Mouse (Mus musculus) kidney, adult 2 months (tissue): ENCODE data around the gene Kctd21. TPM values are rescaled to one million over a fixed set of nuclear protein-coding genes. Genes with fewer than 3 reads are reported as not detected.

Source experiments
- DNase-seq: peaks from one replicate; pipeline ENCODE4 v3.0.0; 2021
- H3K27ac ChIP-seq: fragments of 200-500 bp; 2 replicates; pipeline ENCODE4 v1.5.1; 2012; ENCODE audit warnings: low read depth, low read length, control low read depth, inconsistent platforms; ENCODE audit not compliant: insufficient read depth
- H3K27me3 ChIP-seq: fragments of 200-500 bp; replicated peaks from 2 replicates; pipeline ENCODE4 v1.6.1; 2012; ENCODE audit warnings: mild to moderate bottlenecking, moderate library complexity, low read length, inconsistent platforms; ENCODE audit not compliant: control insufficient read depth, insufficient read depth
- H3K36me3 ChIP-seq: fragments of 200-500 bp; 2 replicates; pipeline ENCODE4 v1.6.1; 2012; ENCODE audit warnings: mild to moderate bottlenecking, moderate library complexity, low read length, inconsistent platforms; ENCODE audit not compliant: control insufficient read depth, insufficient read depth
- H3K4me1 ChIP-seq: fragments of 200-500 bp; 2 replicates; pipeline ENCODE4 v1.6.1; 2011; ENCODE audit warnings: low read length; ENCODE audit not compliant: control insufficient read depth, insufficient read depth
- H3K4me3 ChIP-seq: fragments of 200-500 bp; 2 replicates; pipeline ENCODE4 v1.5.1; 2011; ENCODE audit warnings: mild to moderate bottlenecking, low read depth, low read length, control low read depth; ENCODE audit not compliant: insufficient read depth
- CTCF ChIP-seq: fragments of 200-500 bp; conservative IDR thresholded peaks from 2 replicates; pipeline ENCODE4 v1.5.1; 2011; ENCODE audit warnings: low read depth, mild to moderate bottlenecking, control low read depth, low read length, moderate library complexity, mixed read lengths; ENCODE audit not compliant: insufficient read depth, insufficient read length
- POLR2A ChIP-seq: fragments of 200-500 bp; IDR thresholded peaks from one replicate; pipeline ENCODE4 v1.6.1; 2011; ENCODE audit warnings: low read depth, low read length, control low read depth
- WGBS: fragments of 180-500 bp; shearing (Covaris S2); methylation state at CpG from one replicate; pipeline ENCODE4 v1.1.7; 2018; 5-methylcytosine and 5-hydroxymethylcytosine counted together
- polyA plus RNA-seq: library from polyadenylated mRNA; depleted of rRNA; stranded (reverse); fragments of >200 nt; gene quantifications from 2 replicates; pipeline ENCODE4 v1.2.3, GENCODE M21; 2012

Kctd21 gene
- polyA plus RNA-seq, 1 experiment, result 6.3 TPM

- no peaks in the 10 kb centered on the region for H3K36me3 ChIP-seq
- peak overlapping the region; percentile 75 for H3K4me3 ChIP-seq
- no peaks in the 10 kb centered on the region for H3K27me3 ChIP-seq
- H3K27ac ChIP-seq, result no peak overlapping the region
- TF ChIP-seq POLR2A (no peak), CTCF (no peak)
- 60% methylated on average over 11 of the region's 11 CpGs for WGBS
- DNase-seq, result no peak
- H3K4me1 ChIP-seq, result peaks cover 7% of the 10 kb centered on the region; the same call in 1 of the 2 replicates
Observed at GRCm38 (mm10) chr7:97330931-97331645, 1.0 kb upstream of the Kctd21 start.

DNA sequence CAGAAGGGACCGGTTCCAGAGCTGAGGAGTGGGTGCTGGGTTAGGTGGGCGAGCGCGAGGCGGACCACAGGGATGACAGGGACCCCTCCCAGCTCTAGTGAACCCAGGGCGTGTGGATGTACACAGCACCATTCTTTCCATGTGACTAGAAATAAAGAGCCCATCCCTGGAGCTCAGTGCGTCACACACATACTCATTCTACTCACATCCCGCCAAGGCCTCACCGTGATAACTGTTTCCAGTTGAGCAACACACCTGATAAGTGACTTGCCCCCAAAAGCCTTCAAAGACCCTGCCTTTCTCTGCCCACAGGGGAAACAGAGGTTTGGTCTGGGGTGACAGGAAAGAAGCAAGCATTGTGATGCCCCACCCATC lies 527 bp downstream of the Kctd21 start:
- WGBS, result 4% methylated on average over 9 of the region's 9 CpGs
- H3K27me3 ChIP-seq, result no peaks in the 10 kb centered on the region
- H3K36me3 ChIP-seq, result no peaks in the 10 kb centered on the region
- TF ChIP-seq CTCF (no peak), POLR2A (no peak)
- H3K4me1 ChIP-seq, result peaks cover 7% of the 10 kb centered on the region; the same call in 1 of the 2 replicates
- DNase-seq, result no peak
- H3K4me3 ChIP-seq, result peak overlapping the region; percentile 94
- no peak overlapping the region for H3K27ac ChIP-seq

DNA sequence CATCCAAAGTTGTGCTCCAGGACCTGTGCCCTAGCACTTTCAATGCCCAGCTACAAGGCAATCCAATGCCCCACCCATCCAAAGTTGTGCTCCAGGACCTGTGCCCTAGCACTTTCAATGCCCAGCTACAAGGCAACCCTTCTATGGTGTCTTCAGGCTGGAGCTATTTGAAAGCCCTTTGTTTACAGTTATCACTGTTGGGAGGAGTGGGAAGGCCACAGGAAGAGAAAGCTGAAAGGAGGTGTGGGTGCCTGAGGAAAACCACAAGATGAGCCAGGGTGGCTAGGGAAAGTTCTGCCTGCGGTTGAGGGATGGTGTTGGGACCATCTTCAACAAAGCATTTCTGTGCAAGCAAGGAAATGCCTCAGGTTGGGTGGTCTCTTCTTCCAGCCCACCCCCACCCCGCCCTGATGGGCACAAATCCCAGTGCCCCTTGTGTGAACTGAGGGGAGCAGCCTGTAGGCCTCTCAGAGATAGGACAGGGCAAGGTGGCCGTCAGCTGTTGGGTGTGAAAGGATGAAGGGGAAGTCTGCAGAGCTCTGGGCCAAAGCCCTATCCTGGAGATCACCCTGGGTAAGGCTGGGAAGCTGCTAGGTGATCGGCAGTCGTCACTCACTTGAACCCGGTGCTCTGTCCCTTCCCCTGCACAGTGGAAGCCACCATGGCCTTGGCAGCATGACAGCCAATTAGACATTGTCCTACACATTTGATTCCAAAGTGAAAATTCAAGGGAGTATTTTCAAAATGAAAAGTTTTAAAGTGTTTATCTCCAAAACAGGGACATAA lies 1.2 kb downstream of the Kctd21 start:
- peaks cover 7% of the 10 kb centered on the region; the same call in 1 of the 2 replicates for H3K4me1 ChIP-seq
- H3K27ac ChIP-seq, result no peak overlapping the region
- WGBS, result 84% methylated on average over 6 of the region's 6 CpGs
- no peak for DNase-seq
- H3K4me3 ChIP-seq, result no peak overlapping the region
- no peaks in the 10 kb centered on the region for H3K27me3 ChIP-seq
- no peaks in the 10 kb centered on the region for H3K36me3 ChIP-seq
- TF ChIP-seq CTCF (no peak), POLR2A (no peak)

- Histone ChIP-seq H3K36me3 (no peaks in the 10 kb centered on the region), H3K27me3 (no peaks in the 10 kb centered on the region), H3K4me1 (peaks cover 7% of the 10 kb centered on the region; the same call in 1 of the 2 replicates), H3K4me3 (no peak overlapping the region), H3K27ac (no peak overlapping the region)
- 91% methylated on average over 2 of the region's 2 CpGs for WGBS
- DNase-seq, result no peak
- no peak for TF ChIP-seq POLR2A
- TF ChIP-seq CTCF, result no peak
Observed at GRCm38 (mm10) chr7:97334406-97334805, 2.3 kb downstream of the Kctd21 start.

DNA sequence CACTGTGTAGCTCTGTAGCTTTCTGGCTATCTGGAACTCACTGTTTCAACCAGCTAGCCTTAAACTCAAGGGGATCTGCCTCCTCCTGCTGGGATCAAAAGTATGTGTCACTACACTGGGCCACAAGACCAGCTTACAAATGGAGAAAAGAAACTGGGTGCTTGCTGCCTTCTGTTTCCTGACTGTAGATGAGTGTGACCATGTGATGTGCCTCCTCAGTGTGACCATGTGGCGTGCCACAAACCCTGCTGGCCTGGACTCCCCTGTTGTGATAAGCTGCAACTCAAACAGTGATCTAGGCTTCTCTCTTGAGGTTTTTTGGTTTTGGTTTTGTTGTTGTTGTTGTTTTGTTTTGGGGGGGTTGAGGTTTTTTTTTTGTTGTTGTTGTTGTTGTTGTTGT lies 4.6 kb downstream of the Kctd21 start:
- DNase-seq, result no peak
- Histone ChIP-seq H3K4me1 (peaks cover 7% of the 10 kb centered on the region; the same call in 1 of the 2 replicates), H3K36me3 (no peaks in the 10 kb centered on the region), H3K4me3 (no peak overlapping the region), H3K27me3 (no peaks in the 10 kb centered on the region), H3K27ac (no peak overlapping the region)
- no peak for TF ChIP-seq CTCF
- no peak for TF ChIP-seq POLR2A
- WGBS, result 85% methylated on average over 1 of the region's 1 CpGs

- H3K36me3 ChIP-seq, result no peaks in the 10 kb centered on the region
- no peak overlapping the region for H3K4me3 ChIP-seq
- H3K4me1 ChIP-seq, result no peaks in the 10 kb centered on the region
- H3K27ac ChIP-seq, result no peak overlapping the region
- 82% methylated on average over 4 of the region's 4 CpGs for WGBS
- TF ChIP-seq CTCF, result no peak
- TF ChIP-seq POLR2A, result no peak
- no peaks in the 10 kb centered on the region for H3K27me3 ChIP-seq
- DNase-seq, result no peak
Observed at GRCm38 (mm10) chr7:97338593-97338992, 6.5 kb downstream of the Kctd21 start.

- no peak for DNase-seq
- TF ChIP-seq POLR2A (no peak), CTCF (no peak)
- H3K4me3 ChIP-seq, result no peak overlapping the region
- H3K27ac ChIP-seq, result no peak overlapping the region
- no peaks in the 10 kb centered on the region for H3K4me1 ChIP-seq
- H3K36me3 ChIP-seq, result no peaks in the 10 kb centered on the region
- H3K27me3 ChIP-seq, result no peaks in the 10 kb centered on the region
- 92% methylated on average over 7 of the region's 7 CpGs for WGBS
Observed at GRCm38 (mm10) chr7:97339623-97340022, 7.5 kb downstream of the Kctd21 start.
